Mouse (Mus musculus): Measurements from ENCODE around the gene Lipf. TPM values are rescaled to one million over a fixed set of nuclear protein-coding genes. Genes with fewer than 3 reads are reported as not detected.

The Lipf gene
- polyA plus RNA-seq (2014; fragmentation: Nextera tagmentation; extraction: Ambion mirVana), result not detected in 2 replicates

DNA sequence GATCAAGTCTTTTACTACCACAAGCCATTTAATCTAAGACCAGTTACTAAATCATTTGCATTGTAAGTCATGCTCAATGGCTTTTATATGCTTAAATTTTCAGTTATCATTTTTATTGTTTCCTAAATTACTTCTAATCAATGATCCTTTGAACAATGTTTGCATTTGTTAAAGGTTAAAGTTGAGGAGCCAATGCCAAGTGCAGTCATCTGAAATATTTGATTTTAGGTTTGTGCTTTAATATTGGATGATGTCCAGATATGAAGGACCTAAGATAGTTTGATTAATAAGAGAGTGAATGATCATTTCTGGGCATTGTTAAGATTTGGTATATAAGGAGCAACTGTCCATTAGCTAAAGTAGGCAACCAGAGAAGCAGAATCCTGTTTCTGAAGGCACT is at the start of gene Lipf:
TSS of gene Lipf (plus strand) at position 301 of the 400 bp plus-strand sequence.
- Histone ChIP-seq H3K4me1 (ENCODE audit: control insufficient read depth, insufficient read depth, low read length) (no peaks in the 10 kb centered on the region), H3K4me3 (ENCODE audit: low read depth, low read length) (no peak within 1 kb of the TSS), H3K9me3 (ENCODE audit: control insufficient read depth, low read length) (no peaks in the 10 kb centered on the region), H3K27ac (replicated peaks; ENCODE audit: low read depth, low read length) (no peak within 1 kb of the TSS), H3K9ac (ENCODE audit: low read length) (no peak within 1 kb of the TSS), H3K36me3 (ENCODE audit: control insufficient read depth, insufficient read depth, low read length) (no peaks in the 10 kb centered on the region), H3K27me3 (ENCODE audit: control insufficient read depth, insufficient read depth, low read length) (no peaks in the 10 kb centered on the region), H3K4me2 (ENCODE audit: low read depth, severe bottlenecking) (no peak within 1 kb of the TSS)
- ATAC-seq (ENCODE audit: insufficient number of reproducible peaks, low FRiP score, low TSS enrichment, low read depth), result no peak
- DNase-seq (ENCODE audit: low spot score), result no peak

DNA sequence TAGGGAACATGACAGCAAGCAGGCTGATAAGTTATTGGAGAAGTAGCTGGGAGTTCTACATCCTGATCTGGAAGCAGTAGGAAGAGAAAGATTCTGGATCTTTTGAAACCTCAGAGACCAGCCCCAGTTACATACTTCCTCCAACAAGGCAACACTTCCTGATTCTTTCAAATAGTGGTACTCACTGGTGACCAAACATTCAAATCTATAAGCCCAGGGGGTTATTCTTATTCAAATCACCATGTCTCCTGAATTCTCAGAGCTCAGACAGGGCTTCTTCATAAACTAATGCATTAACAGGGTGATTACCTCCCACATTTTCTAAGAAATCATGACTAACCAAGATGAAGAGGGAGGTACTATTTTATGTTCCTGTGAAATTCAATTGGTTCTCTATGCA is 36.9 kb upstream of the Lipf start:
- Histone ChIP-seq H3K9me3 (ENCODE audit: control insufficient read depth, low read length) (no peaks in the 10 kb centered on the region), H3K9ac (ENCODE audit: low read length) (no peak overlapping the region), H3K4me3 (ENCODE audit: low read depth, low read length) (no peak overlapping the region), H3K27me3 (ENCODE audit: control insufficient read depth, insufficient read depth, low read length) (no peaks in the 10 kb centered on the region), H3K4me1 (ENCODE audit: control insufficient read depth, insufficient read depth, low read length) (no peaks in the 10 kb centered on the region), H3K36me3 (ENCODE audit: control insufficient read depth, insufficient read depth, low read length) (no peaks in the 10 kb centered on the region), H3K4me2 (ENCODE audit: low read depth, severe bottlenecking) (no peak overlapping the region), H3K27ac (replicated peaks; ENCODE audit: low read depth, low read length) (no peak overlapping the region)
- DNase-seq (ENCODE audit: low spot score) (no peak), ATAC-seq (ENCODE audit: insufficient number of reproducible peaks, low FRiP score, low TSS enrichment, low read depth) (no peak)

DNA sequence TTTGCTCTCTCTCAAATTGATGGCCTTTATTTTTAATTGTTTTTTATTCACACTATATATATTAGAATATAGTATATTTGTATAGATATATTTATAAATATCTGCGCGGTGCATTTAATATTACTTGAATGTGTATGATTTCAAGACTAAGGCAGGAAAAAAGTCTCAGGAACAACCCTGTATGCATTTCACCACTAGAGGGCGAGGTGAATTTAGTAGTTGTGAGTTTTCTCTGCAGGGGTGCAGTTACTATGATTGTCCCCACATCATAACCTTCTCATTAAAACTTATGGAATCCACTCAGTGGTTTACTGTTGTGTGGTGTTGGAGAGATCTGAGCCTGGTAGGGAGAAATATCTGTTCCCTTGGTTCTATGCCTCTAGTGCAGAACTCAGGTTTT is 18.0 kb downstream of the Lipf start:
- no peak overlapping the region for H3K9ac ChIP-seq (ENCODE audit: low read length)
- no peaks in the 10 kb centered on the region for H3K36me3 ChIP-seq (ENCODE audit: control insufficient read depth, insufficient read depth, low read length)
- H3K9me3 ChIP-seq (ENCODE audit: control insufficient read depth, low read length), result no peaks in the 10 kb centered on the region
- H3K4me3 ChIP-seq (ENCODE audit: low read depth, low read length), result no peak overlapping the region
- ATAC-seq (ENCODE audit: insufficient number of reproducible peaks, low FRiP score, low TSS enrichment, low read depth), result no peak
- no peaks in the 10 kb centered on the region for H3K4me1 ChIP-seq (ENCODE audit: control insufficient read depth, insufficient read depth, low read length)
- WGBS, result 53% methylated on average over 3 of the region's 3 CpGs
- DNase-seq (ENCODE audit: low spot score), result no peak
- H3K27ac ChIP-seq (replicated peaks; ENCODE audit: low read depth, low read length), result no peak overlapping the region
- no peak overlapping the region for H3K4me2 ChIP-seq (ENCODE audit: low read depth, severe bottlenecking)
- no peaks in the 10 kb centered on the region for H3K27me3 ChIP-seq (ENCODE audit: control insufficient read depth, insufficient read depth, low read length)

DNA sequence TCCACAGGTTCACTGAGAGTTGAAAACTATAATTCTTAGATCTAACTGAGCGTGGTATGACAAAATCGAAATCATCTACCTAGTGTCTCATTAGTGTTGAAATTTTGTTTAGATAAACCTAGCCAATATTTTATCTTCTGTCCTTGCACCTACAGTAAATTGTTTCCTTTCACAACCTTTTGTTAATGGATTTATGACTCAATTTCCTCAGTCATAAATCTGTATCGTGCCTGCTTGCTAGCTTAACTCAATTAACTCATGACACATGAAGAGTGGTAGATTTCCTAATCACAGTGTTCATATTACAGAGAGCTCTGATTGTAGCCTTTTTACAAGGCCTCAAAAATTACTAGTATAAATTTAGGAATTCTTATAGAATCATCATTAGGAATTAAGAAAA is 22.1 kb downstream of the Lipf start:
- no peak overlapping the region for H3K9ac ChIP-seq (ENCODE audit: low read length)
- no peaks in the 10 kb centered on the region for H3K4me1 ChIP-seq (ENCODE audit: control insufficient read depth, insufficient read depth, low read length)
- H3K36me3 ChIP-seq (ENCODE audit: control insufficient read depth, insufficient read depth, low read length), result no peaks in the 10 kb centered on the region
- H3K27me3 ChIP-seq (ENCODE audit: control insufficient read depth, insufficient read depth, low read length), result no peaks in the 10 kb centered on the region
- WGBS, result 23% methylated on average over 3 of the region's 3 CpGs
- DNase-seq (ENCODE audit: low spot score), result no peak
- no peak overlapping the region for H3K27ac ChIP-seq (replicated peaks; ENCODE audit: low read depth, low read length)
- no peak overlapping the region for H3K4me2 ChIP-seq (ENCODE audit: low read depth, severe bottlenecking)
- H3K9me3 ChIP-seq (ENCODE audit: control insufficient read depth, low read length), result no peaks in the 10 kb centered on the region
- ATAC-seq (ENCODE audit: insufficient number of reproducible peaks, low FRiP score, low TSS enrichment, low read depth), result no peak
- H3K4me3 ChIP-seq (ENCODE audit: low read depth, low read length), result no peak overlapping the region

DNA sequence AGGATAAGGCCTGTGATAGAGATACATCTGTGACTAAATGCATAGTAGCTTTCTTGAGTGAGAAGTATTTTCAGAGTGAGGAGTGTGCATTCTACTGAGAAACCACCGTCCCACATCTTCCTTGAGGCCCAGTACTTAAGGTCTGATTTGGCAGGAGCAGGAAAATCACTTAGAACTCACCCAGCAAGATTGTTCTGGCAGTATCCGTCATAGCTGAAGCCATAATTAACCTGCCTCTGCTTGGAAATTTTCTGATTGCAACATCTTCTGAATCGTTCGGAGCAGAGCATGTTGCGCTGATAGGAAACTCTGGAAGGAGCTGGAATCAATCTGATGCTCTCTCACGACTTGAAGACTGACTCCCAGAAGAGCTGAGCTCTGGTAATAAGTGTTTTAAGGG is 47.0 kb downstream of the Lipf start, which contains the start of gene Lipk:
TSS of gene Lipk (plus strand) at position 289 of the 400 bp plus-strand sequence.
- Histone ChIP-seq H3K4me2 (ENCODE audit: low read depth, severe bottlenecking) (no peak within 1 kb of the TSS), H3K9me3 (ENCODE audit: control insufficient read depth, low read length) (no peaks in the 10 kb centered on the region), H3K4me1 (ENCODE audit: control insufficient read depth, insufficient read depth, low read length) (no peaks in the 10 kb centered on the region), H3K36me3 (ENCODE audit: control insufficient read depth, insufficient read depth, low read length) (no peaks in the 10 kb centered on the region), H3K4me3 (ENCODE audit: low read depth, low read length) (no peak within 1 kb of the TSS), H3K9ac (ENCODE audit: low read length) (no peak within 1 kb of the TSS), H3K27ac (replicated peaks; ENCODE audit: low read depth, low read length) (no peak within 1 kb of the TSS), H3K27me3 (ENCODE audit: control insufficient read depth, insufficient read depth, low read length) (no peaks in the 10 kb centered on the region)
- ATAC-seq (ENCODE audit: insufficient number of reproducible peaks, low FRiP score, low TSS enrichment, low read depth) (no peak), DNase-seq (ENCODE audit: low spot score) (no peak)
- 83% methylated on average over 6 of the region's 6 CpGs for WGBS

DNA sequence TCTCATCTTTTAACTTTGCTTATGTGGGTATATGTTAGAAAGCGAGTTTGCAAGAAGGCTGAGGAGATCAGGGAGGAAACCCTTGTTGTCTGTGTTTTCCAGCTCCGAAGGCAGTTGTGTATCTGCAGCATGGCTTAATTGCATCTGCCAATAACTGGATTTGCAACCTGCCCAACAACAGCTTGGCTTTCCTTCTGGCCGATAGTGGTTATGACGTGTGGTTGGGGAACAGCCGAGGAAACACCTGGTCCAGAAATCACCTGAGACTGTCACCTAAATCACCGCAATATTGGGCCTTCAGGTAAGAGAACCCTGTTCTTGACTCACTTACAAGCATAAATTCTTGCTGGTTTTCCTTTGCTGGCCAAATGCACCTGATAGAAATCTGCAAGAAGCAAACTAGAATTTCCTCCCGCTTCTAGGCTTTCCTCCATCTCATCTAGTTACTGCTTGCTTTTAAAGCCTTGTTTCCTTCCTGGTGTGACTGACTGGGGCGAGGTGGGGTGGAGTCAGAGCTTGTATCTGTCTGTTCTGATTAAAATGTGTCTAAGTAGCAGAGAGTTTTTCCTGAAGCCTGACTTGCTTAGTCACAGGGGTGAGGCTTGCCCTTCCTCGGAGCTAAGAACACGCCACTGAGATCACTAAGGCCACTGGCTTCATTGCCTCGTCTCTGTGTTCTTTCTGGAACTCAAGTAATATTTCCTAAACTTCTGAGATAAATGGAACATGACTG is 60.6 kb downstream of the Lipf start:
- no peak overlapping the region for H3K4me3 ChIP-seq (ENCODE audit: low read depth, low read length)
- H3K4me1 ChIP-seq (ENCODE audit: control insufficient read depth, insufficient read depth, low read length), result no peaks in the 10 kb centered on the region
- 86% methylated on average over 11 of the region's 11 CpGs for WGBS
- no peaks in the 10 kb centered on the region for H3K27me3 ChIP-seq (ENCODE audit: control insufficient read depth, insufficient read depth, low read length)
- H3K9me3 ChIP-seq (ENCODE audit: control insufficient read depth, low read length), result no peaks in the 10 kb centered on the region
- no peak for ATAC-seq (ENCODE audit: insufficient number of reproducible peaks, low FRiP score, low TSS enrichment, low read depth)
- no peak overlapping the region for H3K27ac ChIP-seq (replicated peaks; ENCODE audit: low read depth, low read length)
- no peak overlapping the region for H3K4me2 ChIP-seq (ENCODE audit: low read depth, severe bottlenecking)
- no peaks in the 10 kb centered on the region for H3K36me3 ChIP-seq (ENCODE audit: control insufficient read depth, insufficient read depth, low read length)
- no peak overlapping the region for H3K9ac ChIP-seq (ENCODE audit: low read length)
- no peak for DNase-seq (ENCODE audit: low spot score)

DNA sequence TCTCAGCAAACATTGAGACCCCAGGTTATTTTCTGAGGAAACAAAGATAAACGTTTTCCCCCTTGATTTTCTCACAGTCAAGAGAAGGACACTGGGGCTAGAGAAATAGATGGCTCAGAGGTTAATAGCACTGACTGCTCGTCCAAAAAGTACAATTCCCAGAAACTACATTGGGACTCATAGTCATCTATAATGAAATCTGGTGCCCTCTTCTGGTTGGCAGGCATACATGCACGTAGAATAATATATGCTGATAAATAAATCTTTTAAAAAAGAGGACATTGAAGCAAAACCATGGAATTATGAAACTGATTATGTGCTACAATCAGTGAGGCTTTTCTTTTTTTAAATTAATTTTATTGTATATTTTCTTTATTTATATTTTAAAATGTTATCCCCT is 61.8 kb downstream of the Lipf start:
- no peak for ATAC-seq (ENCODE audit: insufficient number of reproducible peaks, low FRiP score, low TSS enrichment, low read depth)
- no peaks in the 10 kb centered on the region for H3K4me1 ChIP-seq (ENCODE audit: control insufficient read depth, insufficient read depth, low read length)
- H3K4me2 ChIP-seq (ENCODE audit: low read depth, severe bottlenecking), result no peak overlapping the region
- H3K9ac ChIP-seq (ENCODE audit: low read length), result no peak overlapping the region
- no peak overlapping the region for H3K4me3 ChIP-seq (ENCODE audit: low read depth, low read length)
- H3K27ac ChIP-seq (replicated peaks; ENCODE audit: low read depth, low read length), result no peak overlapping the region
- H3K36me3 ChIP-seq (ENCODE audit: control insufficient read depth, insufficient read depth, low read length), result no peaks in the 10 kb centered on the region
- no peaks in the 10 kb centered on the region for H3K9me3 ChIP-seq (ENCODE audit: control insufficient read depth, low read length)
- WGBS, result 50% methylated on average over 3 of the region's 3 CpGs
- no peaks in the 10 kb centered on the region for H3K27me3 ChIP-seq (ENCODE audit: control insufficient read depth, insufficient read depth, low read length)
- DNase-seq (ENCODE audit: low spot score), result no peak
